Mouse (Mus musculus): Measurements from ENCODE around the gene Gm20532. TPM values are rescaled to one million over a fixed set of nuclear protein-coding genes. Genes with fewer than 3 reads are reported as not detected.

Gm20532 gene
- polyA plus RNA-seq, 1 experiment from 2014 or later, result not detected

MicroRNA genes within 50 kb of the gene (microRNA counts, 519-probe panel; counts per million panel counts)
- microRNA mmu-miR-126-3p (5,096 counts per million, percentile 91 among the panel's probes with 10 or more counts), microRNA mmu-miR-126-5p (4,060 counts per million, percentile 79 among the panel's probes with 10 or more counts)

Small RNA genes lying within 50 kb of the gene (microRNA-seq; reads per million reads assigned to microRNA genes)
- 0.80 reads per million for gene Mir126a
- gene Mir126b, result not detected

Other genes with a start within 250 kb of the Gm20532 start
- gene Dnlz, start 234.5 kb upstream of the Gm20532 start, polyA plus RNA-seq (2015; fragmentation: Nextera tagmentation; extraction: Ambion mirVana), result 31.1 and 32.2 TPM in 2 replicates
- gene Card9, start 225.7 kb upstream of the Gm20532 start, polyA plus RNA-seq (2015; fragmentation: Nextera tagmentation; extraction: Ambion mirVana), result 0.72 and 2.0 TPM in 2 replicates
- gene Snapc4, start 206.0 kb upstream of the Gm20532 start, polyA plus RNA-seq (2015; fragmentation: Nextera tagmentation; extraction: Ambion mirVana), result 25.1 and 30.9 TPM in 2 replicates
- gene Entr1, start 197.3 kb upstream of the Gm20532 start, polyA plus RNA-seq (2015; fragmentation: Nextera tagmentation; extraction: Ambion mirVana), result 156 and 164 TPM in 2 replicates
- gene Pmpca, start 197.3 kb upstream of the Gm20532 start, polyA plus RNA-seq (2015; fragmentation: Nextera tagmentation; extraction: Ambion mirVana), result 103 and 111 TPM in 2 replicates
- gene Inpp5e, start 177.4 kb upstream of the Gm20532 start, polyA plus RNA-seq (2015; fragmentation: Nextera tagmentation; extraction: Ambion mirVana), result 18.9 and 19.8 TPM in 2 replicates
- 16.9 and 22.5 TPM in 2 replicates for gene Sec16a, start 141.4 kb upstream of the Gm20532 start, polyA plus RNA-seq (2015; fragmentation: Nextera tagmentation; extraction: Ambion mirVana)
- 28.1 and 32.8 TPM in 2 replicates for gene Notch1, start 70.0 kb upstream of the Gm20532 start, polyA plus RNA-seq (2015; fragmentation: Nextera tagmentation; extraction: Ambion mirVana)
- 50.2 and 55.8 TPM in 2 replicates for gene Egfl7, start 6.6 kb upstream of the Gm20532 start, polyA plus RNA-seq (2015; fragmentation: Nextera tagmentation; extraction: Ambion mirVana)
- 2.5 and 3.6 TPM in 2 replicates for gene Agpat2, start 17.8 kb downstream of the Gm20532 start, polyA plus RNA-seq (2015; fragmentation: Nextera tagmentation; extraction: Ambion mirVana)
- gene Fam69b, start 41.8 kb downstream of the Gm20532 start, polyA plus RNA-seq (2015; fragmentation: Nextera tagmentation; extraction: Ambion mirVana), result 81.9 and 89.4 TPM in 2 replicates
- not detected in 2 replicates for gene Lcn4, start 84.6 kb downstream of the Gm20532 start, polyA plus RNA-seq (2015; fragmentation: Nextera tagmentation; extraction: Ambion mirVana)

Measured in forebrain, embryonic 13.5 days (tissue).